Mouse (Mus musculus) left cerebral cortex, postnatal 4 days (tissue): Measurements from ENCODE around the gene Amelx. TPM values are rescaled to one million over a fixed set of nuclear protein-coding genes. Genes with fewer than 3 reads are reported as not detected.

ENCODE experiments used
- DNase-seq: peaks from one replicate; pipeline ENCODE4 v3.0.0-alpha.2; 2022
- intact Hi-C: fragments of 180-260 bp; cut with DNase I; formaldehyde crosslinking; loops from one replicate; pipeline ENCODE4 v1.15.1; 2025
- total RNA-seq, 2 experiments: library from RNA; stranded (reverse); gene quantifications; 2 replicates each; pipeline ENCODE4 v1.2.3; 2021

Amelx gene
- total RNA-seq = 1 to 10 TPM; 1.5 to 2.4 TPM

DNA sequence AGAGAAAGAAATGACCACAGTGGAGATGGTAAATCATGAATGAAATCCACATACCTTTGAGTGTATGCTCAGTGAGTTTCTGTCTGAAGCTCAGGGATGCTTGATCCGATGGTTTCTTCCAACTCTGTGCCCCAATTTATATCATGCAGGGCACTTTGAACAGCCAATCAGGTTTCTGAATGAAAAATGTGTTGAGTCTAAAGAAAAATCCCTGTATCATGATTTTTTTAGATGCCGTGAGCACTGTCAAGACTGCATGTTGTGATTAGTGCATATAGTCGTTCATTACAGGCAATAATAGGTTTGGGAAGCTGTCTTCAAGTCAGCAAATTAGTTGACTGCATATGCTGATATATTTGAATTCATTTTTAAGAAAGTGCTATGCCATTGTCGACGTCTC, at the start of gene Amelx:
Gene Amelx, minus strand, starts transcription at position 101 of the 400 bp plus-strand sequence.
- no peak for DNase-seq
- intact Hi-C loops = no loop called here

DNA sequence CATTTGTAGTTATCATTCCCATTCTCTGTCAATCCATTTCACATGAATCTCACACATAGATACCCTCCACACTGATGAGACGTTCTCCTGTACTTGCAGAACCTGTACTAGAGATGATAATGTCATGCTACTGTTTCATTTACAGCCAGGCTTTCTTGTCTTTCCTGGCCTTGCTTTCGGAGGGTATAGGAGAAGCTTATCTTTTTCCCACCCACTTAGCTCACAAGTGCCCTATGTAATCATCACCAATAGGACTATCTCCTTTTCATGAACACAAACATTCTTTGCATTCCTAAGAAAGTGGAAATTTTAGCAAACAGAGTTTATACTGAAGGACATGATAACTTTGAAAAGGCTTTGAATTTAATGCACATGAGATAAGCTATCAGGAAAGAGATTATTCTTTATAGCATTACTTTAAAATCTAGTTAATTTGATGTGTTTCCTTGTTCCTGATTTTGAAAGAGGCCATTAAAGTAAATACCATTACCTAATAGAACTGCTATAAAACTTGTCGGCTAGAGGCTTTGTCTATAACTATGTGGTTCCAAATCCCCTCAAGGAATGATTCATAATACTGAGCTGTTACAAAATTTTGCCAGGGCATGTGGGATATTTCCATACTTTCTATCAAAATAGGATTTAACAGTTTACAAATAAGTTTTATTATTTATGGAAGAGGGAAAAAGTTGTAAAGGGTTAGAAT, 35.5 kb upstream of the Amelx start:
- intact Hi-C loops = no loop called here
- no peak for DNase-seq

DNA sequence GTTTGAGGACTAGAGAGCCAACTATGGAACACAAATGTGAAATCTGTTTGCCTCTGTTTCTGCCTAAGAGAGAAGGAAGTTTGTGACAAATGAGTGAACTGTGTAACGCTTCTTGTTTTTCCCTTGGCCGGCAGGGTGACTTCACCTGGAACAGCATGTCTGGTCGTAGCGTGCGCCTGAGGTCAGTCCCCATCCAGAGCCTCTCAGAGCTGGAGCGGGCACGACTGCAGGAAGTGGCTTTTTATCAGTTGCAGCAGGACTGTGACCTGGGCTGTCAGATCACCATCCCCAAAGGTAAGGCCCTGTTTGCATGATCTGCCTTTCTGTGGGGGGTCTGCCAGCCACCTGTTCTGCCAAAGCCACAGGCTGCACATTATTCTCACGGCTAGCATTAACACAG, 33.1 kb upstream of the Amelx start:
- DNase-seq = no peak

DNA sequence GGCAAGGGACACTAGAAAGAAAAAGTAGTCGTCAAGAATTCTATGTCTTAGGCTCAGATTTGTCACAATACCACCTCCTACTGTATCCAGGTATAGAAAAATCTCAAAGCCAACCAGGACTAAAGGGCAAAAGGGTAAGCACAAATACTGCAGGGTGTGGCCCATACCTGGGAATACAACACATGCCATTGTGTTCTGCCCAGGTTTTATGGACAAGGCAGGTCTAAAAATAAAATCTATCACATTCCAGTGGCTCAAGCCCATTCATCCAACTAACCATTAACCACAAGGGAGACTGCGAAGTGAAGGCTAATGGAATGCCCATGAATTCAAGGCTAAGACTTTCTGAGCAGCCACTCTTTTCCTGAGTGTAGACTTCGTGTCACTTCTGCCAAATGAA, 23.0 kb upstream of the Amelx start:
- intact Hi-C loops = no loop called here
- DNase-seq = no peak

More for the DNA sequence above, 33.1 kb upstream of the Amelx start:
- intact Hi-C loops = no loop called here

DNA sequence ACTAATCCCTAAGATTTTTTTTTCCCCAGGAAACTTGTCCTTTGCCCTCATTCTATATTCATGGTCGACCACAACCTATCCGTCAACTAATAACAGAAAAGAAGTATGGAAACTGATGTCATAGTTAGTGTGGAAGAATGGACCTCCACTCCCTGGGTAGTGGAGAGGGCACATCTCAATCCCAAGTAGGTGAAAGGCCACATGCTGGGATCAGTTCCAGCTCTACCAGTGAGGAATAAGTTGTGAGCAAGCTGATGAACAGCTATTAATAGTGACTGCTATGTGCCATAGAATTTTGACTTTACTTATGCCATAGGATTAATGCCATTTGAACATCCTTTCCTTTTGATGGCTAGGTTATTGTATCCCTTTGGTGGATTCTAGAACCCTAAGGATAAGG, 8.4 kb downstream of the Amelx start:
- intact Hi-C loops = no loop called here
- no peak for DNase-seq

DNA sequence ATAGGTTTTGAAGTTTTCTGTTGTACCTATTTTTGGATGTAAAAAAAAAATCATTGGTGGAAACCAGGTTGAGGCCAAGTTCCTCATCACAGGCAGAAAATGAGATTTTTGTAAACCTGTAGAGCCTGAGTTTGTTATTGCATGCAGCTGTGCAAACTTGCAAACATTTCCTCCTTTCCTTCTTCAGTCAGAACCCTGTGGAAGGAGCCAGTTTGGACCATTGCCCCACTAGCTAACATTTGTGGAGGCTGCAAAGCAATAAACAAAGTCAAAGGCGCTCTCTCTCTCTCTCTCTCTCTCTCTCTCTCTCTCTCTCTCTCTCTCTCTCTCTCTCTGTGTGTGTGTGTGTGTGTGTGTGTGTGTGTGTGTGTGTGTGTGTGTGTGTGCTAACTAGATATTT, 13.2 kb downstream of the Amelx start:
- DNase-seq = no peak
- intact Hi-C loops = no loop called here

DNA sequence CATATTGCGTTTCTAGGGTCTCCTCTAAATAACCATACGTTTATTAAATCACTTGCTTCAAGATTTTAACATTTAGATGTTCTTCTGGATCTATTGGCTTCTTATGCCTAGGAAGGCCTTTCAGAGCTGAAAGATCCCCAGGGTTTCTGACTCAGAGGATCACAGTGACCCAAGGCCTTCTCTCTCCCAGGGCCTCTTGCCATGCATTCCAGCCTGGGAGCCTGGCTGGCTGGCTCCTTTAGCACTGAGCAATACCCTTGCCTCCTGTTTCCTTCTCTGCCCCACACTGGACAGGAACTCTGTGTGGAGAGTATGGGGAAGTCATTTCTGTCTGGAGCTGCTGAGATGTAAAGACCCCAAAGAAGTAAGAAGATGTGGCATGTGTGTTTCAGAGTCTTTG, 16.0 kb downstream of the Amelx start:
- intact Hi-C loops = no loop called here
- DNase-seq = no peak

DNA sequence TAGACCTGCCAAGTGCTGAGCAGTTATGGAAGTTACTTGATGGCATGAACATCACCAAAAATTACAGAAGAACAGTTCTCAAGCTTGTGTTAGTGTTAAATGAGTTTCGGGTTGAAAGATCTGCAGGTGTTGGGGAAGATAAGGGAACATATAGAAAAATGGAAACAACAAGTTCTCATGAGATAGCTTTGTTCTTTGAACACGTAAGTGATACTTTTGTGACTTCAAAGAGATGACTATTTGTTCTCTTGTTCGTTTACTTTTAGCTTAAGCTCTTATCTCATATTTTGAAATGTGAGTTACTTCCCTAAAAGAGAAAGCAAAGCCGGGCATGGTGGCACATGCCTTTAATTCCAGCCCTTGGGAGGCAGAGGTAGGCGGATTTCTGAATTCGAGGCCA, 28.6 kb downstream of the Amelx start:
- intact Hi-C loops = no loop called here
- DNase-seq = no peak

DNA sequence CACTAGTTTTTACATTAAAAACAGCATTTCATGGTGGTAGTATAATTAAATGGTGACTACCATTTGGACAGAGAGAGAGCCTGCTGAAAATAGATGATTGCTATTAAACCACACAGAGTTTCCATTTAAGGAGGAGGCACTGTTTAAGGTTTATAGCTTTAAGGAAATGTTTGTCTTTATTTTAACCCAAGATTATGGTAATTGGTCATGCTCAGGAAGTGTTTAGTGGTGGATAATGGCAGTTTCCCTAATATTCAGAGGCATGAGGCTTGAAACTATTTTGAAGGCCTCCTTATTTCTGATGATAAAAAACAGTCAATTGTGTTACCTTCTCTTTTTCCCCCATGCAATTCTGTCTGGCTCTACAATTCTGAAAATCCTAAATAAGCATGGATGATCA, 33.2 kb downstream of the Amelx start:
- DNase-seq = no peak
- intact Hi-C loops = no loop called here

DNA sequence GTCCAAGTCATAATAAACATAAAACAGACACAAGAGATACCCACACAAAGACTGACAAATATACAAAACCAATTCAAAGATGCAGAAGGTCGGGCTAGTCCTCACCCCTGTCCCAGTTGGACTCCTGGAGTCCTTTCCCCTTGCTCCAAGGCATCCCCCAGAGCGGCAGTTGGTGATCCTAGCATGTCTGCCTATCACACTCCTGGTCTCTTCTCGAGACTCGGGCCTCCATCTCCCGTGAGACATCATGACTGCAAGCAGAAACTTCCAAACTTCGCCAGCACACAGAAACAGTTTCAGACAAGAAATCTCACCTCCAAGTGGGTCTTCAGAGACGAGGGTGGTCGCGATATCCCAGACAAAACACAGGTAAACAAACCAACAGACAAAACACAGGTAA, 46.5 kb downstream of the Amelx start:
- DNase-seq = no peak
- intact Hi-C loops = no loop called here

DNA sequence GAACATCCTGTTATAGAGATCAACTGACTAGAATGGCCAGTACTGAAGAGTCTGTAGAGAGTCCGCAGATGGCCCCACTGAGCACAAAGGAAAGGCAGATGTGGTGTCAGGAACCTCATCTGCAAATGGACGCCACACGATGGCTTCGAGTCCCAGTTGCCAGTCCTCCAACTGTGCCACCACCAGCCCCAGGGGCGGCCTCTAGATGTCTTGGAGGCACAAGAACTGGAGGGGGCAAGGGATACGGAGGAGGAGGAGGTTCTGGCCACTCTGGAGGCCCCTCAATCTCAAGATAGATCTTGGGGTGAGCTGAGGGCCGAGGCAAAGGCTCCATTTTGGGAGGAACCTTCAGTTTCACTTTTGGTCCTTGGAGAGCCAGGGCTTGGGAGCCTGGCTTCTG, 47.2 kb downstream of the Amelx start:
- intact Hi-C loops = no loop called here
- no peak for DNase-seq

Other genes starting within 250 kb of the Amelx start
- gene Hccs, start 133.2 kb upstream of the Amelx start, total RNA-seq = 10 to 100 TPM; 24.3 to 30.8 TPM